Mouse (Mus musculus) monocyte, adult 2 months (primary cell): Measurements from ENCODE around the gene Klhl12.
"Not testable (repeated sequence)": the region's sequence is repeated elsewhere in the genome, so short reads cannot be mapped to it uniquely, and the experiment has no call there.

Experiments used
- DNase-seq, 2 experiments: peaks; one replicate each; pipeline ENCODE4 v3.0.0; 2022; ENCODE audit warnings: low spot score in 2 of 2, low read depth in 1 of 2

Gene Klhl12

DNA sequence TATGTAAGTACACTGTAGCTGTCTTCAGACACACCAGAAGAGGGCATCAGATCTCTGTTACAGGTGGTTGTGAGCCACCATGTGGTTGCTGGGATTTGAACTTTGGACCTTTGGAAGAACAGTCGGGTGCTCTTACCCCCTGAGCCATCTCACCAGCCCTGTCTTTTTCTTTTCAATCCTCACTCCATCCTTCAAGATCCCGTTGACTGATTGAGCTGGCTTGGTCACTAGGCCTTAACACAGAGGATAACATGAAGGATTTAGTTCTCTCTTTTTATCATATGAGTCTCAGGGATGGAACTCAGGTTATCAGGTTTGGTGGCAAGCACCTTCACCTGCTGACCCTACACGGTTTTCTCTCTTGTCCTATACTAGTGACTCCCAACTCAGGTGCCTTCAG is 6.8 kb upstream of the Klhl12 start:
- DNase-seq, result not testable (repeated sequence)

GRCm38 (mm10) chr1:134450201-134450600 is 5.1 kb upstream of the Klhl12 start:
- no peak for DNase-seq

DNA sequence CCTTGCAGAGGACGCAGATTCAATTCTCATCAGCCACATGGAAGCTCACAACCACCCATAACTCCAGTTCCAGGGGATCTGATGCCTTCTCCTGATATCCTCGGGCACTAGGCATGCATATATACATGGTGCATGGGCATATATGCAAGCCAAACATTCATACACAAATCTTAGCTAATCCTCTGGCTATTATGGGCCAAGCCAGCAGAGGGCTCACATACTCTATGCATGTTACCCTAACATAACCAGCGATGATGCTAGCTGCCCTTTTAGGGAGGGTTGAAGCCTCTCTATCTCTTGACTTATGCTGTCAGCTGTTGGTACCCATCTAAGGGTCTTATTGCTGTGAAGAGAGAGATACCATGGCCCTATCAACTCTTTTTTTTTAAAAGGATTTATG is 4.3 kb upstream of the Klhl12 start:
- peak in 1 of 2 experiments; percentile 23 for DNase-seq

- no peak for DNase-seq
Measured at GRCm38 (mm10) chr1:134456060-134456459, 729 bp downstream of the Klhl12 start.

DNA sequence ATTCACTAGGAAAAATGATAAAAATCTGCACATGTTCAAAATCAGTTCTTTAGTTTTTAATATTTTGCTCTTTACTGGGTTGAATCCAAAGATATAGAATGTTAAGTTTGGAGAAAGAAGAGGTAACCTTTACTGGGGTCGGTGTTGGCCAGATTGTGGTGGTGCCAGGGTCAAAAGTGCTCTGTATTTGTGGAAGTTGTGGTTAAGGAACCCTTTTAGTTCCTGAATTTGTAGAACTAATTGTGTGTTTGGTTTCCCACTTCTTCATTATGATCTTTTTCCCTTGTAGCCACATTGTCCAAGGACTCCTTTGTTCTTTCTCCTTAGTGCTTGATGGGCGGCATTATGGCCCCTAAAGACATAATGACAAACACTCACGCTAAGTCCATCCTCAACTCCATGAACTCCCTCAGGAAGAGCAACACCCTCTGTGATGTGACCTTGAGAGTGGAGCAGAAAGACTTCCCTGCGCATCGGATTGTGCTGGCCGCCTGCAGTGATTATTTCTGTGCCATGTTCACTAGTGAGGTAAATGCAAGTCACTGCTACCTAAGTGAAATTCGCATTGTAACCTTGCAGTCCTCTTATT is 2.9 kb downstream of the Klhl12 start:
- no peak for DNase-seq

- DNase-seq, result no peak
Measured at GRCm38 (mm10) chr1:134460294-134461284, 5.3 kb downstream of the Klhl12 start.

DNA sequence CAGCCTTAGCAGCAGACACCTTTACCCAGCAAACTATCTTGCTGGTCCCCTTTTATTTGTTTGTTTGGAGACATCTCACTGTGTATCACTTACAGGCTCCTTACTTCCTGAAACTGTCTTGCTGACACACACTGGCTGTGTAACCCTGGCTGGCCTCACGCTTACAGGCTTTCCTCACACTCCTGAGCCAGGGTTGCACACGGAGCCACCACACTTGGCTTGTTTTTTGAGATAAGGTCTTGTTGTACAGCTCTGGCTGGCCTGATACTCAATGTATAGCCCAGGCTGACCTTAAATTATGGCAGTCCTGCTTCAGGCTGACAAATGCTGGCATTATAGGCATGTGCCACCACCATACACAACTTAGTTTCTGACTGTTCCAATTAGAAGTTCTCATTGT is 29.3 kb downstream of the Klhl12 start:
- DNase-seq, result no peak

GRCm38 (mm10) chr1:134490903-134491801 is 35.8 kb downstream of the Klhl12 start:
- no peak for DNase-seq

DNA sequence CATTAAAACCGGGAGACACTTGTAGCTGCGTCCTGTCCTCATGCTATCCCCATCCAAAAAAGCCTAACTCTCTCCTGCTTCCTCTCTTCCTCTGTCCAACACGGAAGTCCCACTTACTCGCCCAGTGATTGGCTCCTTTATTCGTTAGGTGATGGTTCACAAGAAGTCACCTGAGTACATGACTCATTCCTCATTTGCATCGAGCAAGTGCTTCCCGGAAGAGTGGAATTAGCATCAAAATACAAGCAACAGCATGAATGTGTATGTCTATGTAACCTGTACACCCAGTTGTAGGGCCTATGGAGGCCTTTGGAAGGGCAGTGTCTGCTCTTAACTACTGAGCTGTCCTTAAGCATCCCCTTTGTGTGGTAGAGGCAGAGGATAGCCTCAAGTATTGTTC is 36.9 kb downstream of the Klhl12 start:
- DNase-seq, result no peak

GRCm38 (mm10) chr1:134493496-134493895 is 38.2 kb downstream of the Klhl12 start:
- DNase-seq, result no peak

- no peak for DNase-seq
Measured at GRCm38 (mm10) chr1:134493956-134494355, 38.6 kb downstream of the Klhl12 start.

GRCm38 (mm10) chr1:134494428-134495215 is 39.3 kb downstream of the Klhl12 start, which contains the start of gene Rabif:
Gene Rabif (plus strand): TSS chr1:134494648.
- peak; percentile 98 for DNase-seq

- DNase-seq, result no peak
Measured at GRCm38 (mm10) chr1:134495216-134495539, 39.8 kb downstream of the Klhl12 start.

GRCm38 (mm10) chr1:134495991-134496390 is 40.7 kb downstream of the Klhl12 start:
- DNase-seq, result no peak

DNA sequence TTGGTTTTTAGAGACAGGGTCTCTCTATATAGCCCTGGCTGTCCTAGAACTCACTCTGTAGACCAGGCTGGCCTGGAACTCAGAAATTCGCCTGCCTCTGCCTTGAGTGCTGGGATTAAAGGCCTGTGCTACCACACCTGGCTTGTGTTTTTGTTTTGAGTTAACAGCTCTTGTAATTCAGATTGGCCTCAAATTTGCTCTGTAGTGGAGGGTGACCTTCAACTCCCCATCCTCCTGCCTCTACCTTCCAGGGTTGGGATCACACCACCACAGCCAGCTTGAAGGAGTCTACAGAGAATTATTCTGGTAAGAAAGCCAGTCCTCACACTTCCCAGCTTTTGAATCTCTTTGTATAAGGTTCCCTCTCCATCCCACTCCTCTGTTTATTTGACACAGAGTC is 45.6 kb downstream of the Klhl12 start:
- DNase-seq, result no peak

- DNase-seq, result no peak
Measured at GRCm38 (mm10) chr1:134506201-134506600, 50.9 kb downstream of the Klhl12 start.

- DNase-seq, result no peak
Measured at GRCm38 (mm10) chr1:134510018-134510417, 54.7 kb downstream of the Klhl12 start.

GRCm38 (mm10) chr1:134512183-134512582 is 56.9 kb downstream of the Klhl12 start:
- DNase-seq, result no peak

GRCm38 (mm10) chr1:134512584-134512983 is 57.3 kb downstream of the Klhl12 start:
- no peak for DNase-seq

GRCm38 (mm10) chr1:134513312-134513860 is 58.1 kb downstream of the Klhl12 start:
- no peak for DNase-seq
